Mouse (Mus musculus) layer of hippocampus, adult 18-20 months (tissue): ENCODE results near the gene Sec62. TPM values are rescaled to one million over a fixed set of nuclear protein-coding genes. Genes with fewer than 3 reads are reported as not detected.

Experiments used
- DNase-seq, 2 experiments: peaks; one replicate each; pipeline ENCODE4 v3.0.0; 2022; ENCODE audit warnings: low spot score in 2 of 2
- long read RNA-seq: library from polyadenylated mRNA; stranded (forward); transcript quantifications from one replicate; pipeline ENCODE4 v2.0.0, GENCODE M21; 2021
- total RNA-seq, 2 experiments: library from RNA; stranded (reverse); gene quantifications; 2 replicates each; pipeline ENCODE4 v1.2.3; 2021

Gene Sec62
- total RNA-seq = 10 to 100 TPM; 96.6 to 99.3 TPM
- long read RNA-seq, transcript Sec62-201 (8 exons, 3,967 nt) = major isoform, 234 of 268 reads
- long read RNA-seq, partial matches to known transcripts = 19 of 268 reads
- long read RNA-seq, other reads (novel, unspliced or antisense) = 15 of 268 reads

DNA sequence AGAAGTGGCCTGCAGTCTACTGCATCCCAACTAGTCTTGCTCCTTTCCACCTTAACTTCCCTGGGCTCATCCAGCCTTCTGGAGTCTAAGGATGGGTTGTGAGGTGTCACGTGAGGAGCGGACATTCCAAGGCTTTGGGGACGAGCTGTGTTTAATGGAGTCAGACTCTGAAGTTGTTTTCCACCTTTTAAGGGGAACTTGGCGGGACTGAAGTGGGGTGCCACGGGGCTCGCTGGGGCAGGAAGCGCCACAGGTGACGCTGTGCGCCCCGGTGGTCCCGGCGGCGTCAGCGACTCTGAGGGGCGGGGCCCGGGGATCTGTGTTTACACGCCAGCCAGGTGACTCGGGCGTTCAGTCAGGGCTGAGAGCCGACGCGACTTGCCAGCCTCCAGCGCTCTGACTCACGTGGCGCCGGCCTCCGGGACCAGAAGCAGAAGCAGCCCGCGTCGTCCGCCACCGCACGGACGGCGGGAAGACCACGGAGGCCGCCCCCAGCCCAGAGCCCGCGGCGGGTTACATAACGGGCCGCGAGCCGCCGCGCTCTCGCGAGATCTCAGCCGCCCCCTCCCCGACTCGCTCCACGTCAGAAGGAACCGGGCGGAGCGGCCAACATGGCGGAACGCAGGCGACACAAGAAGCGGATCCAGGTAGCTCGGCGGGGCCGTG is at the start of gene Sec62:
Sec62 (plus strand) TSS at position 139 of the 666 bp plus-strand sequence.
- DNase-seq = peak; percentile 89 to 95

DNA sequence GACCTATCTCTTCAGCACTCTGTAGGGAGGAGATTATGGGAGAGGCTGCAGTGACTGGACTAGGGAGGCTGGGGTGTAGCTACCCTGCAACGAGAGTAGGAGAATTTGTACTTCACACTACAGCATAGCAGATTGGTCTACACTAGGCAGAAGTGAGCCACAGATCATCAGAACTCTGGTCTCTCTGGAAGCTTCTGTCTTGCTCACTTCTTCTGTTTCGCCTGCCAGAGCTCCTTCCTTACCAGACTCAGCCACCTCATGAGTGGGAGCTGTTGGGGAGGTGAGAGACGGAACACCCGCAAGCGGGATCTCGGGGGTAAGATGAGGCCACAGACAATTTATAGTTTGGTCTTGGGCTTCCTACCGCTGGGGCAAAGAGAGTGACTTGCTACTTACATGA is 49.8 kb upstream of the Sec62 start:
- no peak for DNase-seq

DNA sequence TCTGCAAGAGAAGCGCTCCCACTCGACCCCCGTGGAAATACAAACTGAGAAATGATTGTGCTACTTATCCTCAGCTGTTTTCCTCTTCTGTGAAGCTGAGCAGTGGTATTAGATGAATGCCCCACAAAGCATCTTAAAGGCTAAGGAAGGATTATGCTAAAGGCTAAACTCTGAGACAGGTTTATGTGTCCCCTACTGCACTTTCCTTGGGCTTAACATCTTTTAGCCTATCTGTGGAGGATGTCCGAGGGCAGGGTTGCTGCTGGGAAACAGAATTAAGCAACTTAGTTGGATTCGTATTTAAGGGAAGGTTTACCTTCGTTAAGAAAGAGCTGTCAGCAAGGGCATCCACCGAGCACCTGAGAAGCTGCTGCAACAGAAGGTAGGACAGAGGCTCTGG is 46.7 kb upstream of the Sec62 start, which contains the start of gene Samd7:
Samd7 (plus strand) TSS at position 288 of the 400 bp plus-strand sequence.
- no peak for DNase-seq

GRCm38 (mm10) chr3:30748316-30748715 is 44.4 kb upstream of the Sec62 start:
- no peak for DNase-seq

DNA sequence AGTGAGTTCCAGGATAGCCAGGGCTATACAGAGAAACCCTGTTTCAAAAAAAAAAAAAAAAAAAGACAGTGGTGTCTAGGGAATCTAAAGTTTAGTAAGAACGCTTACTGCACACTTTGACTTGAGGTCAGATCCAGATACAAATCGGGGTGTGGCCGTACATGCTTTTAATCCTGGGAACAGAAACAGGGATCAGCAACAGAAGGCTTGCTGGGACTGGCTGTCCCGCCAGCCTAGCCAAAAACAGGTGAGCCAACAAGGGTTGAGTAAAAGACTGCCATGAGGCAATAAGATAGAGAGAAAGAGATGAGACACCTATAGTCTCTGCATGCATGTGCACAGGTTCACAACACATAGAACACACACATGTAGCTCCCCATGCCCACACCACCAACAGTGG is 38.0 kb upstream of the Sec62 start:
- DNase-seq = no peak

DNA sequence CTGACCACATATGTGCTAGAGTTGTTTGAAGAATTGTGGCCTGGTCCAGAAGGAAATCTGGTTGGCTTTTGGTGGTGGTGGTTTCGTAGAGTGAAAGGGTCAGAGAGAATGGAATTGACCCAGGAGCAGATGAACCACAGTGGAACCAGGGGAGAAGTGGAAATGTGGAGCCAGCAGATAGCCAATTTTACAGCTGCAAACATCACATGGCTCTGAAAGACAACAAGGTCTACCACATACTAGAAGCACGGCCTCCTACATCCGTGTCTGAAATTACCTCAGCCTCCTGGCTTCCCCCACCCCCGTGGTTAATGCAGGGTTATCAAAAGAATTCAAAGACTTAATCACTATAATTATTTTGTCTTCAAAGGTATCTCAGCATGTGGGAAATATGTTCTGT is 27.8 kb upstream of the Sec62 start:
- DNase-seq = no peak

GRCm38 (mm10) chr3:30765311-30766027 is 27.2 kb upstream of the Sec62 start:
- DNase-seq = no peak

DNA sequence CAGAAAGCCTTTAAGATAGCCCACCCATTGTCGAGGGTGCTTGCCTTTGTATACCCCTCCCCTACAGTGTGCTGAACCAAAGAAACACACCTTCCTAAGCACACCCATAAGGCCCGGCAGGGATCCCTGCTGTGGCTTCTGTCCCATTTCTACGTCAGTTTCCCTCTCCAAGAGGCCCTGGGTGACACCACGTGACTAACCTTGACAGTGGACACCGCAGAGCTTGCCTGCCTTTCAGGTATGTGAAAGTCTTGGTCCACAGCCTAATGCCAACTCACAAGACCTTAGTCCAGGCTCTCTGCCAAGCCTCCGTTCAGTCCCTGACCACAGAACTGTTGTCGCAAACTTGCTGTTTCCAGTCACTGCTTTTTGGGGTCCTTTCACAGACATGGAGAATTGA is 26.5 kb upstream of the Sec62 start:
- no peak for DNase-seq

DNA sequence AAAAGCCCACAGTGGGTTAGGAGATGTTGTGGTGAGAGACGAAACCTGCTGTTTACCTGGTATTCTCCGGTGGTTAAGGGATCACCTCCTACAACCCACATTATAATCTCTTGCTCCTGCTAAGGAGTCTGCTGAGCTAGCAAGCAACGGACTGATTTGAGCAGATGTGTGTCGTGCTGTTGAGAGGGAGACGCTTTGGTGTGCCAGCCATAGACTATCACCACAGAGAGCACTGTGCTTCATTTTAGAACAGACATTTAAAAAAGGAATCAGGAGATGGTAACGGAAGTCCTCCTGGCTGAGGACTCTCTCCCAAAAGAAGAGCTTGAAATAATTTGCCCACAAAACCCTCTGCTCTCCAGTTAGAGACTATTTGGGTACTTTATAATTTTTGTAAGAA is 25.4 kb upstream of the Sec62 start:
- DNase-seq = peak in 1 of 2 experiments; percentile 14

- DNase-seq = no peak
Measured at GRCm38 (mm10) chr3:30769755-30770515, 22.7 kb upstream of the Sec62 start.

- no peak for DNase-seq
Measured at GRCm38 (mm10) chr3:30771560-30771959, 21.1 kb upstream of the Sec62 start.

GRCm38 (mm10) chr3:30772631-30773030 is 20.0 kb upstream of the Sec62 start:
- DNase-seq = no peak

- DNase-seq = no peak
Measured at GRCm38 (mm10) chr3:30774677-30775076, 18.0 kb upstream of the Sec62 start.

- no peak for DNase-seq
Measured at GRCm38 (mm10) chr3:30777984-30778383, 14.7 kb upstream of the Sec62 start.

- DNase-seq = no peak
Measured at GRCm38 (mm10) chr3:30788531-30788930, 4.1 kb upstream of the Sec62 start.

- DNase-seq = peak in 1 of 2 experiments; percentile 4
Measured at GRCm38 (mm10) chr3:30793403-30794221, 937 bp downstream of the Sec62 start.

DNA sequence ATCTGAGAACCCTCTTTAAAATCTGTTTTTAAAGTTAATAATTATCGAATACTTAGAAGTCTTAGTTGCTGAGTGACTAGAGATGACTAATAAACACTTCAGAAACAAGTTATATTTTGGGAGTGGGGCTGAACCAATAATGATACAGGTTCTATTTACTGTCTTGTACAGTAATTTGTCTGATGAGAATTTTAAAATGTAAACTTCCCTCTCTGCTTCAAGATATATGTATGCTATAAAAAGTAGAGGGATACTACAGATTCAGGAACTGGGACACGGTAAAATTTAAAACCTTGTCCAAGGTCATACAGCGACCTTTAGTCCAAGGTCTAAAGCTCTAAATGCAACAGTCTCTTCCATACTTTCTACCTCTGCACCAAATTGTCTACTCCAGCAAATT is 9.5 kb downstream of the Sec62 start:
- no peak for DNase-seq

DNA sequence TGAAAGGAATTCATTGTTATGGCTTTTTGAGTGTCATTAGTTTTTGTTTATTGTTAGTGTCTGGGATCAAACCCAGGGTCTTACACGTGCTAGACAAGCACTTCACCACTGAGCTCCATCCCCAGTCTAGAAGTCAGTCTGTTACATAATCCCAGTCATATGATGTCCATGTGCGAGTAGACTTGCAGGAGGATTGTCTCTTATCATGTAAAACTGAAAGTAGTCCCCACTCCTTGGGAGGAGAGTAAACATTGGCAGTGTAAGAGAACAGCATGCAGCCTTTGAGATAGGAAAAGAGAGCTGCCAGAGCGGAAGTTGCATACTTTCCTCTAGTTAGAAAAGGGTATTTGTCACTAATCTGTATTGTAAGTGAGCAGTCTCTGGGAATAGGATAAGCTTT is 20.2 kb downstream of the Sec62 start:
- DNase-seq = no peak

GRCm38 (mm10) chr3:30818630-30819125 is 26.0 kb downstream of the Sec62 start:
- DNase-seq = peak; percentile 40 to 64

GRCm38 (mm10) chr3:30822163-30822562 is 29.5 kb downstream of the Sec62 start:
- no peak for DNase-seq

DNA sequence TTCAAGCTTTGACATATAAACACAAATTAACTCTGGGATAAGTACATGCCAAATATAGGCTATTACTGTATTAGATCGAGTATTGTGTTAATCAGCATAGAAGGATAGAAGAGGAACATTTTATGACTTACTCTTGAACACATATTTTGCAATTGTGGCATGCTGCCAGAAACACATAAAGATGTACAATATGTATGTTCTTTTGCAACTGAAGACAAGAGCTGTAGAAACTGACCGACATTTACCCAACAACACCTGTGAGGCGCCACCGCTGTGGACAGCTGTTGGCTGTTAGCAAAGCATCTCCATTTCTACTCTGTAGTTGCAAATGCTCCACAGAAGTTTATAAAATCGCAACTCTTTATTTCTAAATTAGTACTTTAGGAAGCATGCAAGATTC is 33.4 kb downstream of the Sec62 start:
- no peak for DNase-seq
